Mouse (Mus musculus): Measurements from ENCODE around the gene Sdhaf1.

- TF ChIP-seq POLR2A (IDR thresholded peaks at IDR 0.05; ENCODE audit: borderline replicate concordance, extremely low read depth, insufficient read depth, insufficient read length, poor library complexity, severe bottlenecking) (no peak), CTCF (IDR thresholded peaks at IDR 0.05; ENCODE audit: borderline replicate concordance, extremely low read depth, insufficient read depth, insufficient read length) (no peak)
These were observed 39.6 kb upstream of the Sdhaf1 start for GRCm38 (mm10) chr7:30363344-30363738.

All from brain, embryonic 14.5 days (tissue).